Mouse (Mus musculus) ovary, postnatal 10 days (tissue): ENCODE results near the gene Ddx47.
A peak's percentile ranks its signal among the peaks of the same experiment; 100 is the strongest.

Experiments used
- DNase-seq: peaks from one replicate; pipeline ENCODE4 v3.0.0; 2022; ENCODE audit warnings: low spot score

The Ddx47 gene

GRCm38 (mm10) chr6:135011048-135011733 is at the start of gene Ddx47:
Gene Ddx47 (plus strand): TSS chr6:135011612.
- peak; percentile 85 for DNase-seq

- no peak for DNase-seq
Observed at GRCm38 (mm10) chr6:134961858-134962517, 49.4 kb upstream of the Ddx47 start.

- DNase-seq = no peak
Observed at GRCm38 (mm10) chr6:134962518-134962893, 48.9 kb upstream of the Ddx47 start.

GRCm38 (mm10) chr6:134963910-134964309 is 47.5 kb upstream of the Ddx47 start:
- no peak for DNase-seq

DNA sequence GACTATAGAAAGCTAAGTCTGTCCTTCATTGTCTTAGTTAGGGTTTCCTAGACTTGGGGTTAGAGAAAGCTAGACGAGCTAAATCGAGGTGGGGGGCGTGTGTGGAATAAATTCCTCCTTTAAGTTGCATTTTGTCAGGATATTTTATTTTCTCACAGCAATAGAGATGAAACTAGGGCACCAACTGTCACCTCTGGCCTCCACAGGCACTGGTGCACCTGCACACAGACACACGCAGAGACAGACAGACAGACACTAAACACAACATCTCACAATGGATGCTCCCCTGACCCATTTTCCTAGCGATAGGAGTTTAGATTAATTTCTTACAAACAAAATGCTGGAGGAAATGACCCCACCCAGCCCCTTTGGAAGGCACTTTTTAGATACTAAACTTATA is 44.7 kb upstream of the Ddx47 start:
- DNase-seq = no peak

DNA sequence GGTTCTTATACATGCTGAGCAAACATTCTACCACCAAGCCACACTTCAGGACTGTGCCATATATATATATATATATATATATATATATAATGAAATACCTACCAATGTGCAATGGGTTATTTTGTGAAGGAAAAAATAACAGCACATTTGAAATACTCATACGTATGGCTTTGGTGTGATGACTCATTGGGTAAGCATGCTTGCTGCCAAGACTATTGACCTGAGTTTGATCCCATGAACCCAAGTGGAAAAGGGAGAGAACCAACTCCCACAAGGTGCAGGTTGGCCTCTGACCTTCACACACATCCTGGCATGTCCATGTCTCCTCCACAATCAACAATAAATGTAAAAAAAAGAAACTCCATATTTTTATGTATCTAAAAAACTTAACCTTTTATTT is 43.1 kb upstream of the Ddx47 start:
- no peak for DNase-seq

- DNase-seq = no peak
Observed at GRCm38 (mm10) chr6:134969498-134969897, 41.9 kb upstream of the Ddx47 start.

GRCm38 (mm10) chr6:134972096-134972495 is 39.3 kb upstream of the Ddx47 start:
- DNase-seq = no peak

- DNase-seq = no peak
Observed at GRCm38 (mm10) chr6:134976628-134977027, 34.8 kb upstream of the Ddx47 start.

GRCm38 (mm10) chr6:134981231-134982062 is 30.0 kb upstream of the Ddx47 start, which contains the start of gene Apold1:
Gene Apold1 (plus strand): TSS chr6:134981718.
- DNase-seq = no peak

GRCm38 (mm10) chr6:134983529-134984370 is 27.7 kb upstream of the Ddx47 start:
- peak; percentile 77 for DNase-seq

DNA sequence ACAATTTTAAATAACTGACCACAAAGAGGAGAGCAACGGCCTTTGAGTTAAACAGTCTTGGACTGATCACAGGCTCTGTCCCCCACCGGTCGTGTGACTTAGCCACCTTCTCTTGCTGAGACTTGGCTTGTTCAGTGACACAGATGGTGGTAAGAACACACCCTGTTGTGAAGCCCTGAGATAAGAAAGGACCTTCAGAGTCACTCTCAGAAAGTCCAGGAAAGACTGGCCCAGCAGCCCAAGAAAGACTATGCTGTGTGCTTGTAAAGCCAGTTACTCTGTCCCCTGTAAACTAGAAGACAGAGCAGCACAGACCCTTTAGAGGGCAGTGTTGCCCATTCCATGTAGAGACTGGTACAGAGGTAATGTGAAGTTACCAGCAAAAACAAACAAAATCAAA is 26.7 kb upstream of the Ddx47 start:
- DNase-seq = no peak

DNA sequence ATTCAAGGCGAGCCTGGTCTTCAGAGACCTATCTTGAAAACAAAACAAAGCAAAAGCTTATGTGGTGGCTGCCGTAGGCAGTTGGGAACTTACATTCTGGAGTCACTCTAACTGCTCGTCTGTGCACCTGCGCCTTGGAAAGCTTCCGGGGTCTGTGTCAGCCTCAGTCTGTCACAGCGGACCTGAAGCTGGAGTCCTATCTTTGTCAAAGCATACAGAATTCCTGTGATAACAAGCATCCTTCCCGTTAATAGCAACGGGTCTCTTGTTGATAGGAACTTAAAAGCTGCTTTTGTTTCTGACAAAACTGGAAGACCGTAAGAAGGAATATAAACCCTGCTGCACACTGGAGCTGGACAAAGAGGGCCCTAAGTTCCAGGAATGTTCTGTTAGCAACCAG is 23.0 kb upstream of the Ddx47 start:
- DNase-seq = no peak

DNA sequence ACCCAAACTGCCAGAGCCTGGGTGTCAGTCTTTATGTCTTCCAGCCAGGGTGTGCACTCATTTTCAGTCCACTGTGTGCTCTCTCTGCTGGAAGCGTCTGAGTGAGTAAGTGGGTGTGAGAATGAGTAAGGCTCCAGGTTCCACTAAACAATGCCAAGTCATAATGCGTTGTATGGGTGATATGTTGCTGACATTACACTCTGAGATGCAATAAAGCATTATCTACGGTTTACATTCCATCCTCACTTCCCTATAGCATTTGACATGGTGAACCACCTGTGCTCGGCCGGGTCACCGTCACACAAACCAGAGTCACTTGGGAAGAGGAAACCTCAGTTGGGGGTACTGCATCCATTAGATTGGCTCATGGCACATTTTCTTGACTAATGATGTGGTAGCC is 20.7 kb upstream of the Ddx47 start:
- no peak for DNase-seq

DNA sequence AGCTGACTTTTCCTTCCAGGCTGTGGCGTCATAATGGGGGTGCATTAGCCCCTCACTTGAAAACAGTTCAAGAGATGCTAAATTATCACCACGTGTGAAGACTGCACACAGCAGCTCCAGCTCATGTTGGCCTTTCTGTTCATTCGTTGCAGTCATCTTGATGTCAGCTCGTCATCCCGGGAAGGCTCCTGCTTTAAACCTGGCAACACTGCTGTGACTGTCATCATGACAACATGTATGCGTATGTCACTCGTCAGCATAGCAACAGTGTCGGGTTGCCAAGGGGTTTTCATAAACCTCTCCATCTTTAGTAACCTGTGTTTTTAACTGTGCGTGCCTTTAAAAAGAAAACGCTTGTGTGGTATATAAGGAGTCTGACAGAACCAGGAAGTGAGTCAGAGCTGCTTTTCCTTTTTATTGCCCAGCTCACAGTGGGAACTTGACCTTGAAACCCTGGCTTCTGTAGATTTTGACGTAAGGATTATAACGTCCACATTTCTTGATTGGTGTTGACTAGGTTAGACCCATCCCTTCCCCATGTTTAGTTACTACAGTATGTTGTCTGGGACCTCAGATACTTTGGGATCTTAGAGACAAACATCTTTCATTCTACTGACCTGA is 17.3 kb upstream of the Ddx47 start:
- no peak for DNase-seq

GRCm38 (mm10) chr6:134994985-134995384 is 16.4 kb upstream of the Ddx47 start:
- no peak for DNase-seq

- no peak for DNase-seq
Observed at GRCm38 (mm10) chr6:134996918-134997317, 14.5 kb upstream of the Ddx47 start.

- DNase-seq = no peak
Observed at GRCm38 (mm10) chr6:134998076-134998475, 13.3 kb upstream of the Ddx47 start.

- no peak for DNase-seq
Observed at GRCm38 (mm10) chr6:134998781-134999180, 12.6 kb upstream of the Ddx47 start.

DNA sequence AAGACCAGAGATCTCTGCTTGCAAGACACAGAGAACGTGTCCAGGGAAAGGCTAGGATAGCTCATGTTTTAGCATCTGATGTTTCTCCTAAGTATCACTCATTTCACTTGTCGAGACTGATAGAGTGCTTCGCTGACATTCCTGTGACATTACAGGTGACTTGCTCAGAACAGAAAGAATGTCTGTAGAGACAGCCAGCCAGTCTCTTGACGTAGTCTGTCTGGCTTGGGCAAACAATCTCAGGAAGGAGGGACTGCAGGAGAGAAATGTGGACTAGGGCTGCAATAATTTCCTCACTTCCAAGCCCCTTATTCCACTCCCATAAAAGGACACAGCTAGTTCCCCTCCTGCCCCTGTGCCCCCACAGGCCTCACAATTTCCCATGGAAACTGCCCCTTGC is 11.1 kb upstream of the Ddx47 start:
- no peak for DNase-seq

DNA sequence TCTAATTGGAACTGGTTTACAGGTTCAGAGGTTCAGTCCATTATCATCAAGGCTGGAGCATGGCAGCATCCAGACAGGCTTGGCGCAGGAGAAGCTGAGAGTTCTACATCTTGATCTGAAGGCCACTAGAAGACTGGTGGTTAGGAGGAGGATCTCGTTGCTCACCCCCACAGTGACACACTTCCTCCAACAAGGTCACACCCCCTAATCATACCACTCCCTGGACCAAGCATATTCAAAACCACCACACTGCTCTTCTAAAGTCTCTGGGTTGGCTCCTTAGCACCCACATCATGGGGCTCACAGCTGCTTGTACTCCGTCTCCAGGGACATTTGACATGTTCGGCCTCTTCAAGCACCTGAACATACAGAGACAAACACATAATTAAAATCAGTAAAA is 9.4 kb upstream of the Ddx47 start:
- DNase-seq = no peak

DNA sequence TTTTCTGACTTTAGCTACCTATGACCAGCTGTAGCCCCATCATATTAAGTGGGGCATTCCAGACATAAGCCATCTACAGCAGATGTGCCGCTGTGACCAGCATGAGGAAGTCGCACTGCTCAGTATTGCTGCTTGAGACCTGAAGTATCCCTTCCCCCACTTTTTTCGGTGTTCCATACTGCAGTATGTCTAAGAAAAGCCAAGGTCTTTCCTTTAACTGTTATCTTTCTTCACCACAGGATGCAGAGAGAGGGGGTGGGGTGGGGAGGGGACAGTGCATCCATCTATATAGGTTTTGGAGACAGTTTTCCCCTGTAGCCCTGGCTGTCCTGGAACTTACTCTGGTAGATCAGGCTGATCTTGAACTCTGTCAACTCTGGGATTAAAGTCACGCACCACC is 5.0 kb upstream of the Ddx47 start:
- no peak for DNase-seq
